Mouse (Mus musculus) MEL (cell line): ENCODE data around the gene Rsph1. TPM values are rescaled to one million over a fixed set of nuclear protein-coding genes. Genes with fewer than 3 reads are reported as not detected.

ENCODE experiments used
- DNase-seq: peaks from one replicate; pipeline ENCODE4 v3.0.0; 2011; ENCODE audit warnings: low read depth, low spot score
- H3K27ac ChIP-seq: 2 replicates; pipeline ENCODE4 v1.5.1; 2012; ENCODE audit warnings: low read depth, mild to moderate bottlenecking, control low read depth, low read length, moderate library complexity; ENCODE audit not compliant: control insufficient read depth
- H3K27me3 ChIP-seq, 2 experiments: fragments of 150-350 bp in 1 of 2; sonication (generic) in 1 of 2; 2 replicates each; pipeline ENCODE4 v1.6.1; 2012; ENCODE audit warnings: low read length in 2 of 2, mild to moderate bottlenecking in 2 of 2, improper control_type of control experiment in 1 of 2, moderate library complexity in 1 of 2; ENCODE audit not compliant: insufficient read depth in 2 of 2, control insufficient read depth in 1 of 2
- H3K36me3 ChIP-seq, 2 experiments: 2 replicates each; pipeline ENCODE4 v1.6.1; 2012 to 2014; ENCODE audit warnings: low read length in 2 of 2, improper control_type of control experiment in 1 of 2, inconsistent platforms in 1 of 2, mild to moderate bottlenecking in 1 of 2; ENCODE audit not compliant: insufficient read depth in 2 of 2, control insufficient read depth in 1 of 2
- H3K4me1 ChIP-seq, 2 experiments: fragments of 150-350 bp in 1 of 2; sonication (generic) in 1 of 2; 2 replicates each; pipeline ENCODE4 v1.6.1; 2012; ENCODE audit warnings: low read length in 2 of 2, improper control_type of control experiment in 1 of 2, mild to moderate bottlenecking in 1 of 2; ENCODE audit not compliant: insufficient read depth in 2 of 2, control insufficient read depth in 1 of 2
- H3K4me3 ChIP-seq, 2 experiments: fragments of 150-350 bp in 1 of 2; sonication (generic) in 1 of 2; 2 replicates each; pipeline ENCODE4 v1.5.1; 2012; ENCODE audit warnings: low read depth in 2 of 2, low read length in 2 of 2, mild to moderate bottlenecking in 2 of 2, moderate library complexity in 2 of 2, control low read depth in 1 of 2, improper control_type of control experiment in 1 of 2; ENCODE audit not compliant: control insufficient read depth in 1 of 2, insufficient read depth in 1 of 2
- H3K79me2 ChIP-seq: 2 replicates; pipeline ENCODE4 v1.6.1; 2012; ENCODE audit warnings: mild to moderate bottlenecking, low read length, moderate library complexity; ENCODE audit not compliant: control insufficient read depth, poor library complexity, insufficient read depth
- H3K9ac ChIP-seq: 2 replicates; pipeline ENCODE4 v1.6.1; 2012; ENCODE audit warnings: low read depth, mild to moderate bottlenecking, control low read depth, low read length, moderate library complexity; ENCODE audit not compliant: control insufficient read depth, poor library complexity, severe bottlenecking
- H3K9me3 ChIP-seq: fragments of 150-350 bp; sonication (generic); replicated peaks from 2 replicates; pipeline ENCODE4 v1.6.1; 2012; ENCODE audit warnings: mild to moderate bottlenecking, low read length, improper control_type of control experiment, moderate library complexity; ENCODE audit not compliant: insufficient read depth
- CTCF ChIP-seq, 3 experiments: IDR thresholded peaks in 2 of 3; conservative IDR thresholded peaks in 1 of 3; 2 replicates each; pipeline ENCODE4 v1.5.1; 2011 to 2012; ENCODE audit warnings: low read length in 3 of 3, low read depth in 2 of 3, mild to moderate bottlenecking in 2 of 3, improper control_type of control experiment in 1 of 3, inconsistent platforms in 1 of 3, mixed read lengths in 1 of 3, moderate library complexity in 1 of 3; ENCODE audit not compliant: control insufficient read depth in 1 of 3, insufficient read depth in 1 of 3, poor library complexity in 1 of 3, severe bottlenecking in 1 of 3
- E2F4 ChIP-seq: IDR thresholded peaks from 2 replicates; pipeline ENCODE4 v1.6.1; 2011; ENCODE audit warnings: low read depth, low read length, improper control_type of control experiment, borderline replicate concordance
- EP300 ChIP-seq, 2 experiments: IDR thresholded peaks; 2 replicates each; pipeline ENCODE4 v1.6.1; 2011; ENCODE audit warnings: improper control_type of control experiment in 2 of 2, low read length in 2 of 2, low read depth in 1 of 2, mild to moderate bottlenecking in 1 of 2
- ETS1 ChIP-seq: IDR thresholded peaks from 2 replicates; pipeline ENCODE4 v1.6.1; 2012; ENCODE audit warnings: low read depth, mild to moderate bottlenecking, inconsistent platforms, low read length, improper control_type of control experiment, moderate library complexity
- GATA1 ChIP-seq: IDR thresholded peaks from 2 replicates; pipeline ENCODE4 v1.6.1; 2011; ENCODE audit warnings: low read depth, low read length, improper control_type of control experiment
- HCFC1 ChIP-seq: IDR thresholded peaks from 2 replicates; pipeline ENCODE4 v1.6.1; 2012; ENCODE audit warnings: low read depth, mild to moderate bottlenecking, inconsistent platforms, low read length, improper control_type of control experiment, moderate library complexity
- JUND ChIP-seq: IDR thresholded peaks from 2 replicates; pipeline ENCODE4 v1.6.1; 2011; ENCODE audit warnings: low read depth, mild to moderate bottlenecking, improper control_type of control experiment, low read length
- KAT2A ChIP-seq: conservative IDR thresholded peaks from 2 replicates; pipeline ENCODE4 v1.6.1; 2012; ENCODE audit warnings: low read depth, low read length, improper control_type of control experiment, inconsistent platforms
- MAFK ChIP-seq: IDR thresholded peaks from 2 replicates; pipeline ENCODE4 v1.6.1; 2011; ENCODE audit warnings: low read depth, mild to moderate bottlenecking, low read length, improper control_type of control experiment, borderline replicate concordance
- MEF2A ChIP-seq: IDR thresholded peaks from 2 replicates; pipeline ENCODE4 v1.6.1; 2014; ENCODE audit warnings: low read depth, mild to moderate bottlenecking, inconsistent platforms, low read length, improper control_type of control experiment; ENCODE audit not compliant: poor library complexity, insufficient replicate concordance, severe bottlenecking; ENCODE audit errors: extremely low read depth
- MXI1 ChIP-seq: IDR thresholded peaks from 2 replicates; pipeline ENCODE4 v1.6.1; 2011; ENCODE audit warnings: mild to moderate bottlenecking, low read depth, low read length, improper control_type of control experiment
- MYC ChIP-seq: IDR thresholded peaks from 2 replicates; pipeline ENCODE4 v1.6.1; 2011; ENCODE audit warnings: low read depth, mild to moderate bottlenecking, low read length, improper control_type of control experiment, moderate library complexity
- NRF1 ChIP-seq: IDR thresholded peaks from 2 replicates; pipeline ENCODE4 v1.6.1; 2014; ENCODE audit warnings: low read depth, mild to moderate bottlenecking, inconsistent platforms, low read length, improper control_type of control experiment, moderate library complexity; ENCODE audit not compliant: poor library complexity, insufficient read depth, severe bottlenecking
- POLR2AphosphoS2 ChIP-seq: IDR thresholded peaks from 2 replicates; pipeline ENCODE4 v1.6.1; 2011; ENCODE audit warnings: low read length, improper control_type of control experiment
- RAD21 ChIP-seq: IDR thresholded peaks from 2 replicates; pipeline ENCODE4 v1.6.1; 2011; ENCODE audit warnings: mild to moderate bottlenecking, low read depth, low read length, improper control_type of control experiment
- SIN3A ChIP-seq: IDR thresholded peaks from 2 replicates; pipeline ENCODE4 v1.6.1; 2012; ENCODE audit warnings: low read length, improper control_type of control experiment, inconsistent platforms
- TAL1 ChIP-seq: IDR thresholded peaks from 2 replicates; pipeline ENCODE4 v1.6.1; 2012; ENCODE audit warnings: mild to moderate bottlenecking, inconsistent platforms, low read length, moderate library complexity, mixed read lengths
- TBP ChIP-seq: IDR thresholded peaks from 2 replicates; pipeline ENCODE4 v1.8.0; 2011; ENCODE audit warnings: low read depth, low read length, improper control_type of control experiment
- TCF12 ChIP-seq: IDR thresholded peaks from 2 replicates; pipeline ENCODE4 v1.6.1; 2014; ENCODE audit warnings: low read depth, mild to moderate bottlenecking, inconsistent platforms, low read length, improper control_type of control experiment, moderate library complexity
- USF2 ChIP-seq, 2 experiments: IDR thresholded peaks; 2 replicates each; pipeline ENCODE4 v1.6.1; 2011 to 2012; ENCODE audit warnings: improper control_type of control experiment in 2 of 2, low read length in 2 of 2, borderline replicate concordance in 1 of 2, inconsistent platforms in 1 of 2, low read depth in 1 of 2, mild to moderate bottlenecking in 1 of 2; ENCODE audit not compliant: insufficient read depth in 1 of 2
- ZC3H11A ChIP-seq: IDR thresholded peaks from 2 replicates; pipeline ENCODE4 v1.6.1; 2012; ENCODE audit warnings: low read depth, mild to moderate bottlenecking, inconsistent platforms, low read length, improper control_type of control experiment
- ZKSCAN1 ChIP-seq: IDR thresholded peaks from 2 replicates; pipeline ENCODE4 v1.6.1; 2012; ENCODE audit warnings: low read depth, mild to moderate bottlenecking, inconsistent platforms, low read length, improper control_type of control experiment, moderate library complexity
- ZNF384 ChIP-seq: IDR thresholded peaks from 2 replicates; pipeline ENCODE4 v1.6.1; 2012; ENCODE audit warnings: low read depth, mild to moderate bottlenecking, inconsistent platforms, low read length, improper control_type of control experiment
- polyA plus RNA-seq, 2 experiments: library from polyadenylated mRNA; stranded (reverse) in 1 of 2; unstranded in 1 of 2; fragments of >175 nt in 1 of 2; fragments of >200 nt in 1 of 2; gene quantifications; 2 replicates each; pipeline versions ENCODE4 v1.2.1 to v1.2.4; 2012; ENCODE audit warnings: low replicate concordance in 2 of 2, low read depth in 1 of 2; ENCODE audit not compliant: insufficient read length in 2 of 2, insufficient read depth in 1 of 2, missing spikeins in 1 of 2
- total RNA-seq: library from RNA; depleted of rRNA; stranded (reverse); fragments of 300-350 nt; gene quantifications from 2 replicates; pipeline ENCODE4 v1.2.3, GENCODE M21; 2012

The Rsph1 gene
- total and polyA plus RNA-seq, 3 experiments, result 1.3 to 3.6 TPM; not detected in 1

- DNase-seq, result no peak
- H3K36me3 ChIP-seq, result peaks cover 0 to 24% of the 10 kb centered on the region in 2 experiments; a peak in 3 of 4 replicates
- H3K9me3 ChIP-seq, result no peaks in the 10 kb centered on the region
These were observed 32.2 kb upstream of the Rsph1 start for GRCm38 (mm10) chr17:31309281-31309793.

GRCm38 (mm10) chr17:31308291-31308816 lies 31.2 kb upstream of the Rsph1 start:
- no peaks in the 10 kb centered on the region for H3K79me2 ChIP-seq
- H3K4me1 ChIP-seq, result peaks cover 7 to 20% of the 10 kb centered on the region in 2 experiments
- no peak overlapping the region for H3K4me3 ChIP-seq
- no peaks in the 10 kb centered on the region for H3K27me3 ChIP-seq
- no peak overlapping the region for H3K27ac ChIP-seq
- H3K36me3 ChIP-seq, result peaks cover 0 to 24% of the 10 kb centered on the region in 2 experiments; a peak in 3 of 4 replicates
- H3K9ac ChIP-seq, result no peak overlapping the region
- TF ChIP-seq NRF1 (no peak), TCF12 (no peak), ZKSCAN1 (no peak), EP300 (IDR thresholded peaks at IDR 0.05; ENCODE audit: low read depth in 1 of 2, low read length in 2 of 2) (no peak), RAD21 (no peak), E2F4 (no peak), HCFC1 (no peak), CTCF (IDR thresholded peaks at IDR 0.05 in 2 of 3, conservative IDR thresholded peaks at IDR 0.05 in 1 of 3; ENCODE audit: control insufficient read depth in 1 of 3, insufficient read depth in 1 of 3, low read depth in 2 of 3, low read length in 3 of 3, poor library complexity in 1 of 3, severe bottlenecking in 1 of 3) (no peak), MAFK (no peak), MEF2A (no peak), KAT2A (no peak), MYC (no peak), ZNF384 (no peak), USF2 (IDR thresholded peaks at IDR 0.05; ENCODE audit: borderline replicate concordance in 1 of 2, insufficient read depth in 1 of 2, low read depth in 1 of 2, low read length in 2 of 2) (no peak)
- no peak for DNase-seq
- no peaks in the 10 kb centered on the region for H3K9me3 ChIP-seq

More at GRCm38 (mm10) chr17:31309281-31309793, 32.2 kb upstream of the Rsph1 start:
- no peaks in the 10 kb centered on the region for H3K27me3 ChIP-seq
- peaks cover 7 to 18% of the 10 kb centered on the region in 2 experiments for H3K4me1 ChIP-seq
- H3K4me3 ChIP-seq, result no peak overlapping the region
- H3K27ac ChIP-seq, result no peak overlapping the region
- TF ChIP-seq SIN3A, result no peak
- no peak for TF ChIP-seq RAD21
- no peak for TF ChIP-seq ZC3H11A
- TF ChIP-seq TAL1, result no peak
- no peak for TF ChIP-seq GATA1
- no peak for TF ChIP-seq JUND
- TF ChIP-seq KAT2A, result no peak
- TF ChIP-seq POLR2AphosphoS2, result no peak
- TF ChIP-seq ETS1, result no peak
- no peak for TF ChIP-seq USF2 (IDR thresholded peaks at IDR 0.05; ENCODE audit: borderline replicate concordance in 1 of 2, insufficient read depth in 1 of 2, low read depth in 1 of 2, low read length in 2 of 2)
- TF ChIP-seq TBP, result no peak
- TF ChIP-seq MXI1, result no peak
- TF ChIP-seq NRF1, result no peak
- H3K79me2 ChIP-seq, result no peaks in the 10 kb centered on the region
- no peak overlapping the region for H3K9ac ChIP-seq
